Mouse (Mus musculus) gastrocnemius, postnatal 25 days (tissue): ENCODE results near the gene Alg1. TPM values are rescaled to one million over a fixed set of nuclear protein-coding genes. Genes with fewer than 3 reads are reported as not detected.
A peak's percentile ranks its signal among the peaks of the same experiment; 100 is the strongest.

Source experiments
- DNase-seq: peaks from one replicate; pipeline ENCODE4 v3.0.0; 2022
- microRNA-seq, 2 experiments: library from miRNA; unstranded; fragments of <30 nt; microRNA quantifications; one replicate each; pipeline ENCODE4 v1.2.0; 2021; ENCODE audit warnings: borderline replicate concordance in 2 of 2
- total RNA-seq, 2 experiments: library from RNA; stranded (reverse); gene quantifications; 1 replicate in 1 of 2; 2 replicates in 1 of 2; pipeline ENCODE4 v1.2.3; 2021

Gene Alg1
- total RNA-seq, 2 experiments from 2014 or later: 7.1 to 11.6 TPM

DNA sequence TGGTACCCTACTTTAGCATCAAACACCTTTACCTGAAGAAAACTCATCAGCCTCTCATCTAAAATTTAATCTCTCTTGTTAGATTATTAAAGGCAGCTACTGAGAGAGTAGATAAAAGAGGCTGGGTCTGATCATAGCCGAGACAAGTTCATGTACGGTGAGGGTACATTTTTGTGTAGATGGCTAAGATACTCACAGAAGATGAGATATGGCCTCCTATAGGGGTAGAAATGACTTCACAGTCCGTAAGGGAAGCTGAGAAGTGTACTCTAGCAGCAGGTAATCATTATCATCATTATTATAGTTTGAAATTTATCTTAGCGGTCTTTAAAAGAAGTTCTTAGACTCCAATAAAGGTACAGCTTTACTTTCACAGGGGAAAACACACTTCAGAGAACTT, 439 bp upstream of the Alg1 start:
- DNase-seq: no peak

DNA sequence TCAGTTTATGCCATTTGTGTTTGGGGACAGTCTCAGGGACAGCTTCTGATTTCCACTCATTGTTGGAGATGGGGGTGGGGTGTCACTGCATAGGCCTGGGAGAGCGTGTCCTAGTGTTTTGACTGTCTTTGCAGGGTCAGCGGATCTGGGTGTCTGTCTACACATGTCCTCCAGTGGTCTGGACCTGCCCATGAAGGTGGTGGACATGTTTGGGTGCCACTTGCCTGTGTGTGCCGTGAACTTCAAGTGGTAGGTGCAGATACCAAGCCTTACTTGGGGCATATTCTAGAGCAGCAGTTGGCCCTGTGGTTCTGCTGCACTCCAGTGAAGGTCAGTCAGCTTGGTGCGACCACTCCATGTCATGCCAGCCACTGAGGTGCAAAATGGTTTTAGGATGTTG, 8.9 kb downstream of the Alg1 start:
- DNase-seq: no peak

DNA sequence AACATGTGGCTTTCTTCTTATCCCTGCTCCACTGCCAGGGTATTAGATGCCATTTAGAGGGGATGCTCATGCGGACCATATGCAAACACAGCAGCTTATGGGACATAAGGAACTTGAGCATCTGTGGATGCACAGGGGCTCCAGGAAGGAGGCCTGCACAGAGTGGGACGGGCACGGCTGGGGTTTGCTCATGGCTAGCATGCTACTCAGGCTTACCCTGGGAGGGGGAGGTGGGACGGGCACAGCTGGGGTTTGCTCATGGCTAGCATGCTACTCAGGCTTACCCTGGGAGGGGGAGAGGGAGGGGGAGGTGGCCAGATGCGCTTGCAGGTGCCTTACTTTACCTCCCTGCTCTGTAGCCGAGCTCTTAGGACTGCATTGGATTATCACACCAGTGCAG, 9.5 kb downstream of the Alg1 start:
- no peak for DNase-seq

DNA sequence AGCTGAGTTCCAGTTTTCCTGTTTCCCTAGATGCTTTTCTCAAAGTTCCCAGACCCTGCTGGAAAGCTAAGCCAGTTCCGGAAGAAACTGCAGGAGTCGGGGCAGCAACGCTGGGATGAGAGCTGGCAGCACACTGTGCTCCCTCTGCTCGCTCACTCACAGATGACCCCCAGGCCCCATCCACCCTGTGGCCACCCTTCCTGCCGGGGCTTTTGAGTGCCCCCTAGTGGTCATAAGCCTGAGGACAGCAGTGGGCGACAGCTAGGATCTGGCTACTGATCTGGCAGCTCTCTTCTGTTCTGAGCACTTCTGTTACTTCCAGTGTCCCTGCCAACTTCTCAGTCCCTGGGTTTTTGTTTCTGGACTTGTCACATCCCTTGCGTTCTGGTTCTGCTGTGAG, 11.0 kb downstream of the Alg1 start:
- DNase-seq: peak; percentile 46

DNA sequence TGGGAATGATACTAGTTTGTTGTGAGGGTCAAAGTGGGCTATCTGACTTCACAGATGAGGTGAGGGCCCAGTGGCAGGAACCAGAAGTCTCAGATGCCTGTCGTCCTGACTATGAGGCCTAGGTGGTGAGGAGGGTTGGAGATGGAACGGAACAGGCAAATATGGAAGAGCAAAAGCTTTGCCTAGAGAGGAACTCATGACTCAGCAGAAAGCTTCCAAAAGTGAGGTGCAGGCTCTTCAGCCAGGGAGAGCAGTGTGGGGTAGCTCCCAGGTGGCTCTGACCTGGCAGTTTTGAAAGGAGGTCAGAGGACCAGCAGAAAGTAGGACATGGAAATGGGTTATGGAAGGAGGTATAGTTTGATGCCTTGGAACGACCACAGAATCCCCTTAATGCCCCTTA, 17.5 kb downstream of the Alg1 start:
- no peak for DNase-seq

DNA sequence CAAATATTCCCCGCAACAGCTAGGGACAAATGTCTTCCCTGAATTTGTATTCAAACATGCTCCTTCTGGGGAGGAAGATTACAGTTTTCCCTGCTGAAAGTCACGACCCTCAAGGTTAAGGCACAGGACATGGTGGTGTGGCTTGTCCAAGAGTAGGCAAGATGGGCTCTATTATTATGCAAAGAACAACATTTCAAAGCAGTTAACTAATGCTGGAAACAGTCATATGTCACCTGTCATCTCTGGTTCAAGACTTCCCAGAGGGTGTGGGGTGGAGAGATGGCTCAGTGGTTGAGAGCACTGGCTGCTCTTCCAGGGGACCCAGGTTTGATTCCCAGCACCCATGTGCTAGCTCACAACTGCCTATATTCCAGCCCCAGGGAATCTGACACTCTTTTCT, 18.8 kb downstream of the Alg1 start:
- no peak for DNase-seq

DNA sequence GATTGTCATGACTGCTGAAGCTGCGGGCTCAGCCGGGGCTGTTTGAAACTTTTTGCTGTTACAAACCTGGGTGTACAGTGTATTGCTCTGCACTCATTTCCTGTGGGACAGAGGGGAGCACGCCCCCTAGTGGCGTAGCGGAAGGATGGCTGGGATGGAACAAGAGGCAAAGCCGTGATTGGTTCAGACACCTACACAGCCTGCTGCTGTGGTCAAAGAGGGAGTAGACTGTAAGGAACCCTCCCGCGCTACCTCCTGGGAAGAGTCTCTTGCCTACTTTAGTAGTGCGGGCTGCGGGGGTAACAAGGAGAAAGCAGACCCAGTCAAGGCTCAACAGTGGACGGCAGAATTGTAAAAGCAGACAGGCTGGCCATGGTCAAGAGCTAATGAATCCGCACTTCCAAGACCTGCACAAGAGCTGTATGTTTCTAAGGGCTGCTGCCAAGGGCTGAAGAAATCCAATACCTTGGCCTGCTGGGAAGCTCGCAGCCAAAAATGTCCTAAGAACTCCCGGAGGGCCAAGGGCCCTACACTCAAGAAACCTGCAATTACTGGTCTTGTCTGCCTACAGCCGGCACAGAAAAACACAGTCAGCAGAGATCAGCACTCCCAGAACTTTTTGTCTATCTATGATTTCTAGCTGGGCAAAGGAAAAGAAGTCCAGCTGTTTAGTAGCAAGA, 21.1 kb downstream of the Alg1 start:
- DNase-seq: peak; percentile 71

DNA sequence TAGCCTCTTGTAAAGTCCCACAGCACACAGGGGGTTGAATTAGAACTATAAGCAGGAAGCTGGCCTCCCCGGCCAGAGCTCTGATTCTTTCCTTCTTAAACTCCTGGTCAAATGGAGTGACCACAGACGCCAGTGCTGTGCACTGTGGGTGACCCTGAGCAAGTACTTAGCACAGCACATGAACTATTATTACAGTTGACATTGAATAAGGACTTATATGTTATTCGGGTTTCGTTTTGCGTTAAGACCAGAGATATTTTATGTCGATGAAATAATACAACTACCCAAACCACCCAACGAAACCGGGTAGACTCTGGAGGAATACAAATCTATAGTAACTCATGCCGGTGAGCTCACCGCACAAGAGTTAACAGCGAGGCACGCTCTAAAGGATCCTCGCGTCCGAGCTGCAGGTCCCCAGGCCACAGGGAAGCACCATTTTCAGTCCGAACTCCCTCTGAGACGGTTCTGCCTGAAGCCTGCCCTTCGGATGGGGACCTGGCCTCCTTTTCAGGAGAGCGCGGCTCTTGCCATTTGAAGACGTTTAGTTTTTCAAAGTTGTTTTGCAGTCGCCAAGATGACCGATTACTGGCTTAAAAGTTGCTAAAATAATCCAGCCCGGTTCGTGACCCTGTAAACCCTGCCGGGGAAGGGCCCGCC, 21.8 kb downstream of the Alg1 start:
- DNase-seq: no peak

DNA sequence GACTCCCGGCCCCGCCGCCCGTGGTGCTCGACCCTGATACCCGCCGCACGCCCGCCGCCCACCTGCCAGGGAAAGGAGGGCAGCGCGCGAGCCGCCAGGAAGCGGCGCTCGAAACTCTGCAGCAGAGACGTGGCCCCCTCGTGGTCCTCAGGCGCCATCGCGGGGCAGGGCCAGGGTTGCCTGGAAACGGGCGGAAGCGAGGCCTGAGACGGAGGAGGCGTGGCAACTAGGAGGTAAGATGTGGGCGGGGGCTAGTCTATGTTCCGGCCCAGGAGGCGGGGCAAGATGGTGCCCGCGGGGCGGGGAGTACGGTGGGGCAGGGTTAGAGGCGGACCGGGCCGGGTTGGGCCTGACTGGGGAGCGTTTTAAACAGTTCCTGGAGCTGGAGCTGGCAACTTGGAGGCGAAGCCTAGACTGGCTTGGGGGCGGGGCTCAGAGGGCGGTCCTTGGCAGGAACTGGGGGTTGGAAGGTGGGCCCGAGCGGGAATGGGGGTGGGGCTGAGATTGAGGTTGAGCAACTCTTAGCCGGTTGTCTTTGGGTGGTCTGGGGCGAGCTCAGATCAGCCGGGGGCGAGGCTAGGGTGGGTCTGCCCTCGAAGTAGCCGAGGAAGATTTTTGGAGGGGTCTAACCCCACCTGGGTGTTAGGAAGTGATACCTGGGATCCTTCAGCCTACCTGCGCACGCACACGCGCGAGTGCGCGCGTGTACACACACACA, 22.5 kb downstream of the Alg1 start, which contains the start of gene Eef2kmt:
TSS of gene Eef2kmt (minus strand) at position 205 of the 718 bp plus-strand sequence.
- peak; percentile 98 for DNase-seq

DNA sequence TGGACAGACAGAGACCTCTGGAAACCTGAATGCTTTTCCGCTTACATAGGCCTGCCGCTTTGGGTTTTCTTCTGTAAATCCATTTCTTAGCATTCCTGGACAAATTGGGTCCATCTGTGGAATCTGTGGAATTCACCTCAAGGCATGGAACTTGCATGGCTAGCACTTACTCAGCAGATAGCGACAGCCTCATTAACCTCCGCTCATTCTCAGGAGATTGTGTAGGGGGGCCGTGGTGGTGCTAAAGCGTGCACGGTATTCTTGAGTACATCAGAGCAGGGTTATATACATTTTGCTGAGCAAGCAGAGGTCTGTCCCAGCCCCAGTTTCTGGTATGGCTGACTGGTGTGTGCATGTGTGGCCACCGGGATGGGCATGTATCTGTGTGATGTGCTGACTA, 29.7 kb downstream of the Alg1 start:
- no peak for DNase-seq

DNA sequence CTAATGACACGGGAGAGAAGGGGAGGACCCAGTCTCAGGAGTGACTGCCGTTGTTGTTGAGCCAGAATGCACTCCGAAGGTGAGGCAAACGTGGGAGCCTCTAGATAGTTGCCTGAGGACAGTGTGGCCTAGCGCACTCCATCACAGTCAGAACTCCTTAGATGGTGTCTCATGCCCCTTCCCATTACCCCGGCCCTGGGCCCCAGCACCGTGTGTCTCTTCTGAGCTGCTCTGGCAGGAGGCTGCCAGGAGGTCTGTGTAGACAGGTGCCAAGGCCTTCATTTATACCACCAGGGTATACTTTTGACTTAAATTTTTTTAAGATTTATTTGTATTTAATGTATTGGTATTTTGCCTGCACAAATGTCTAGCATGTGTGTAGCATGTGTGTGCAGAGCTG, 30.5 kb downstream of the Alg1 start:
- DNase-seq: no peak

DNA sequence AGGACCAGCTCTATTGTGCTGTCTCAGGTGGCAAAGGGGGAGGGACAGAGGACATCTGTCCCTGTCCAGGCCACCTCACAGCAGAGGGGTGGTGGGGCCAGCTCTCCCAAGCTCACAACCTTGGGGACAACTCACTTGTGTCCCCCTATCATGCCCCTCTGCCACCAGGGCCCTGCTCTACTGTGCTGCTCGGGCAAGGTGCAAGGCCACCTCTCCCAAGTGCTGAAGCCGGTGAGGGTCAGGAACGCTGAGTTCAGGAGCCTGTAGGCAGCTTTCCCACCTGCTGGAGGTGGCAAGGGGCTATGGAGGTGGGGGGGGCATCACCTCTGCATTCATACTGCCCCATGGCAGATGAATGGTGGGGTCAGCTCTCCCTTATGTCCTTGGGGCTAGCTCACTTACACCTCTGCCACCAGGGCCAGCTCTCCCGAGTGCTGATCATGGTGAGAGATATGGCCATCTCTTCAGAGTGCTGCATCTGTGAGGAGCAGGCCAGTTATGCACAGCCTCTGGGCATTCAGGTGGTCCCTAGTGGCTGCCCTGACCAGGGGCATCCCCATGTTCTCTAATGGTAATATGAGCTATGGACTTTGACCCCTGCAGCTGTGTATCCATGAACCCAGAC, 38.1 kb downstream of the Alg1 start:
- DNase-seq: no peak

DNA sequence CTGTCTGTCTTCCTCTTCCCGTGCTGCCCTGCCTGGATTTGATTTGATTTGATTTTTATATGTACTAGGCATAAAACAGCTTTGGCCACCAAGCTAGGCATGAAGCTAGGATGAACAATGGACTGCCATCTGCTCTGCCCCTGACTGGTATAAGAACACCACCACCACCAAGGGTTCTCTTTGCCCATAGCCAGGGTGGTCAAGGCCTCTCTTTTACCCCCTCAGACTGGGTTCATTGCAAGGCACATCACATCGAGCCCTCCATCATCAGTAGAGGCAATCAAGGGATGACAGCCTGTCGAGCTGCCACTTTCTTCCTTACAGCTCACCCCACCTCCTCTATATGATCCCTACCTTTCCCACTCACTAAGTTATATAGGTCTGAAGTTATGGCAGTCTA, 39.0 kb downstream of the Alg1 start:
- no peak for DNase-seq

DNA sequence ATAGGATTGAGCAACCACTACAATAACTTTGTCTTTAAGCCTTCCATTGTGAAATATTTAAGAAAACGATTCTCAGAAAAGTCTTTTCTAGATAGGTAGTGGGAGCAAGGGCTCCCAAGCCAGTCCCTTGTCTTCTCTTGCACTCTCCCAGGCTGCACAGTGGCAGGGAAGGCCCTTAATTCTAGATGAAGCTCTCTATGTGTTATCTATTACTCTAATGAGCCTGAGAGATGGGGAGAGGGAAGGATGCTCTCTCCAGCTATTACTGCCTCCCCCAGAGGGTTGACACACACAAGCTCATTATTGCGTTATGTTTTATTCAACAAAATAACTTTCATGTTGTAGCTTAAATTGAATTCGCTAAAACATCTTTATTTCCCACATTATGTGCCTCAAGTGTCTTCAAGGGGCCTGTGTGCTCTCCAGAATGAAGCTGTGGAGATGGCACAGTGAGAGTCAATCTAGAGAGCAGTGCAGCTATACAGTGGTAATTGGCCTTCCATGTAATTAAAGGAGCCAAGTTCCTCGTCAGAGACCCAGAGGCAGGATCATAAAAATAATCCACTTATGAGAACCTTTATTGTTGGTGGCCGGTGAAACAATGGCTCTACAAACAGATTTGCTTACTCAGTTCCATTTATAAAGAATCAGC, 46.3 kb downstream of the Alg1 start:
- DNase-seq: no peak

DNA sequence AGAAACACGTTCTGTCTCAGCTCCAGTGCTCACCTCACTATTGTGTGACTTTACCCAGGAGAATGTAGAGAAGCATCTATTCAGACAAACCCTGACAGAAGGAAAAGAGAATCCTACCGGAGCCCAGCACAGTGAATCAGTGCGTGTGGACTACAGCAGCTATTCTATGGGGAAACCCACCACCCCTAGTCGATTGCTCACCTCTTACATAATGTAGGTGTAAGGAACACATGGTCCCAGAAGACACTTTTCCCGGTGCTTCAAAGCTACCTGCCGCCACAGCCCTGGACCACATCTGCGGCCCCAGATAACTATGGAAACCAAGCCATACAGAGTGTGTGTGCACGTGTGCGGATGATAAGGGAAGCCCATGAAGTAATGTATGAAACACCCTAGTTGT, 49.3 kb downstream of the Alg1 start:
- no peak for DNase-seq

DNA sequence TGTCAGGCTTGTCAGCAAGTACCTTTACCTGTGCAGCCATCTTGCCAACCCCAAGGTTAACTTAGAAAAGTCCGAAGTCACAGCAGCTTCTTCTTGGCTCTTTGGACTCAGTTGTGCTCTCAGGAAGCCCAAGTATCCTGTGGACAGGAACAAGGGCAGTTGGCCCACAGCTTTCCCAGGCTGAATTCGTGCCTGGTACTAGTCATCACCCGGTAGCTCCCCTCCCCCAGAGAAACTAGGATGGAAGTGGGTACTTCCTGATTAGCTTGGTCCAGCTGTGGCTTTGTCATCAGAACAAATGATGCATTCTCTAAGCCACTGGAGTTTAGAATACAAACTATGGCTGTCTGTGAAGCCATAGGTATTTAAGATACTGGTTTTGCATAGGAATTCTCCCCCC, 52.0 kb downstream of the Alg1 start:
- DNase-seq: no peak

Small RNAs within 50 kb of the gene (microRNA-seq; reads per million reads assigned to microRNA genes)
- gene Gm23689 (0 reads per million in 2 experiments), gene Gm26095 (0 reads per million in 2 experiments), gene Mir6364 (0 reads per million in 2 experiments)

Other genes starting within 250 kb of the Alg1 start
- gene Sept12, start 235.8 kb upstream of the Alg1 start, total RNA-seq: not detected
- gene Smim22, start 226.3 kb upstream of the Alg1 start, total RNA-seq: not detected
- gene Rogdi, start 220.1 kb upstream of the Alg1 start, total RNA-seq: 1 to 10 TPM; 7.8 to 9.3 TPM
- gene Glyr1, start 183.8 kb upstream of the Alg1 start, total RNA-seq: 10 to 100 TPM; 31.2 to 31.8 TPM
- 10 to 100 TPM; 21.5 to 23.4 TPM for gene Ubn1, start 183.6 kb upstream of the Alg1 start, total RNA-seq
- 1 to 10 TPM in 1 of 2 experiments, under 1 TPM in 1; 0.77 to 2.2 TPM for gene Ppl, start 101.2 kb upstream of the Alg1 start, total RNA-seq
- gene Sec14l5, start 86.5 kb upstream of the Alg1 start, total RNA-seq: 10 to 100 TPM; 11.4 to 12.9 TPM
- gene Nagpa, start 29.6 kb upstream of the Alg1 start, total RNA-seq: 1 to 10 TPM; 7.0 to 7.4 TPM
- 1 to 10 TPM; 4.9 to 5.9 TPM for gene AU021092, start 11.3 kb upstream of the Alg1 start, total RNA-seq
- gene Eef2kmt, start 22.4 kb downstream of the Alg1 start, total RNA-seq: 1 to 10 TPM; 7.2 to 8.0 TPM